Mouse (Mus musculus): ENCODE results near the gene Idh3a.
"Not testable (repeated sequence)": the region's sequence is repeated elsewhere in the genome, so short reads cannot be mapped to it uniquely, and the experiment has no call there.

Idh3a gene

GRCm38 (mm10) chr9:54586199-54587061 is at the start of gene Idh3a:
TSS of gene Idh3a (plus strand) at chr9:54586334.
- DNase-seq, result peak; percentile 100

GRCm38 (mm10) chr9:54537030-54537429 is 49.1 kb upstream of the Idh3a start:
- DNase-seq, result peak; percentile 30

- peak; percentile 46 for DNase-seq
These were observed 48.7 kb upstream of the Idh3a start for GRCm38 (mm10) chr9:54537480-54537879.

- peak; percentile 54 for DNase-seq
These were observed 47.9 kb upstream of the Idh3a start for GRCm38 (mm10) chr9:54538244-54538643.

- peak; percentile 57 for DNase-seq
These were observed 47.5 kb upstream of the Idh3a start, which contains the start of gene Sh2d7 for GRCm38 (mm10) chr9:54538684-54539083. TSS of gene Sh2d7 (plus strand) at chr9:54538984.

GRCm38 (mm10) chr9:54540801-54541200 is 45.3 kb upstream of the Idh3a start:
- no peak for DNase-seq

- DNase-seq, result no peak
These were observed 41.8 kb upstream of the Idh3a start for GRCm38 (mm10) chr9:54544212-54544953.

- no peak for DNase-seq
These were observed 41.2 kb upstream of the Idh3a start for GRCm38 (mm10) chr9:54544954-54545315.

GRCm38 (mm10) chr9:54547536-54547935 is 38.6 kb upstream of the Idh3a start:
- DNase-seq, result peak; percentile 89

GRCm38 (mm10) chr9:54549433-54549832 is 36.7 kb upstream of the Idh3a start:
- DNase-seq, result no peak

GRCm38 (mm10) chr9:54552409-54552808 is 33.7 kb upstream of the Idh3a start:
- DNase-seq, result no peak

GRCm38 (mm10) chr9:54555044-54555443 is 31.1 kb upstream of the Idh3a start:
- DNase-seq, result peak; percentile 84

- DNase-seq, result no peak
These were observed 27.4 kb upstream of the Idh3a start for GRCm38 (mm10) chr9:54558731-54559130.

- DNase-seq, result peak; percentile 99
These were observed 26.2 kb upstream of the Idh3a start, which contains the start of gene Cib2 for GRCm38 (mm10) chr9:54559771-54560471. TSS of gene Cib2 (minus strand) at chr9:54560218.

- no peak for DNase-seq
These were observed 25.1 kb upstream of the Idh3a start for GRCm38 (mm10) chr9:54560831-54561601.

GRCm38 (mm10) chr9:54566958-54567357 is 19.2 kb upstream of the Idh3a start:
- DNase-seq, result no peak

- DNase-seq, result no peak
These were observed 17.4 kb upstream of the Idh3a start for GRCm38 (mm10) chr9:54568732-54569131.

- DNase-seq, result no peak
These were observed 14.8 kb upstream of the Idh3a start for GRCm38 (mm10) chr9:54571130-54571839.

- DNase-seq, result no peak
These were observed 2.4 kb upstream of the Idh3a start for GRCm38 (mm10) chr9:54583712-54584111.

- DNase-seq, result not testable (repeated sequence)
These were observed 2.0 kb upstream of the Idh3a start for GRCm38 (mm10) chr9:54584127-54584526.

- no peak for DNase-seq
These were observed 315 bp upstream of the Idh3a start for GRCm38 (mm10) chr9:54585839-54586198.

- no peak for DNase-seq
These were observed 1.7 kb downstream of the Idh3a start for GRCm38 (mm10) chr9:54587863-54588262.
